Mouse (Mus musculus) limb, embryonic 15.5 days (tissue): ENCODE data around the gene Psmd12. TPM values are rescaled to one million over a fixed set of nuclear protein-coding genes. Genes with fewer than 3 reads are reported as not detected.

Experiments used
- ATAC-seq: fragments of 200-750 bp; cut with Nextera tagmentation; 2 replicates; pipeline ENCODE4 v1.8.0; 2017; ENCODE audit warnings: low read depth, moderate TSS enrichment; ENCODE audit not compliant: insufficient number of reproducible peaks, low FRiP score, low TSS enrichment
- H3K27ac ChIP-seq: fragments of 300-500 bp; sonication (generic); 2 replicates; pipeline ENCODE4 v1.5.1; 2015; ENCODE audit warnings: moderate library complexity, mild to moderate bottlenecking, inconsistent platforms
- H3K27me3 ChIP-seq: fragments of 300-500 bp; sonication (generic); 2 replicates; pipeline ENCODE4 v1.6.1; 2015; ENCODE audit warnings: inconsistent platforms
- H3K36me3 ChIP-seq: fragments of 300-500 bp; sonication (generic); 2 replicates; pipeline ENCODE4 v1.6.1; 2015; ENCODE audit warnings: inconsistent platforms
- H3K4me1 ChIP-seq: fragments of 300-500 bp; sonication (generic); 2 replicates; pipeline ENCODE4 v1.6.1; 2015; ENCODE audit warnings: inconsistent platforms
- H3K4me2 ChIP-seq: fragments of 300-500 bp; sonication (generic); 2 replicates; pipeline ENCODE4 v1.6.1; 2015; ENCODE audit warnings: mild to moderate bottlenecking, inconsistent platforms
- H3K4me3 ChIP-seq: fragments of 300-500 bp; sonication (generic); 2 replicates; pipeline ENCODE4 v1.5.1; 2015; ENCODE audit warnings: mild to moderate bottlenecking, inconsistent platforms
- H3K9ac ChIP-seq: fragments of 300-500 bp; sonication (generic); 2 replicates; pipeline ENCODE4 v1.6.1; 2015; ENCODE audit warnings: inconsistent platforms
- H3K9me3 ChIP-seq: fragments of 300-500 bp; sonication (generic); 2 replicates; pipeline ENCODE4 v1.6.1; 2016; ENCODE audit warnings: inconsistent platforms
- WGBS: fragments of 180-500 bp; shearing (Covaris S2); methylation state at CpG from one replicate; pipeline ENCODE4 v1.1.7; 2015; 5-methylcytosine and 5-hydroxymethylcytosine counted together
- polyA plus RNA-seq: library from polyadenylated mRNA; unstranded; fragments of >200 nt; fragmentation: Nextera tagmentation; extraction: Ambion mirVana; gene quantifications from 2 replicates; pipeline ENCODE4 v1.2.1, GENCODE M21; 2015

The Psmd12 gene
- polyA plus RNA-seq, 1 experiment from 2014 or later: 157 TPM

- whole genome bisulfite sequencing: 59% methylated on average over 1 of the region's 1 CpGs
- no peak for ATAC-seq
Observed at GRCm38 (mm10) chr11:107521153-107521552, 41.9 kb downstream of the Psmd12 start.

GRCm38 (mm10) chr11:107524966-107525365 is 45.7 kb downstream of the Psmd12 start:
- Histone ChIP-seq H3K4me1 (no peaks in the 10 kb centered on the region), H3K27me3 (no peaks in the 10 kb centered on the region), H3K4me2 (no peak overlapping the region), H3K9me3 (no peaks in the 10 kb centered on the region), H3K27ac (no peak overlapping the region), H3K36me3 (no peaks in the 10 kb centered on the region), H3K9ac (no peak overlapping the region), H3K4me3 (no peak overlapping the region)
- ATAC-seq: no peak
- 59% methylated on average over 1 of the region's 1 CpGs for WGBS

More at GRCm38 (mm10) chr11:107521153-107521552, 41.9 kb downstream of the Psmd12 start:
- Histone ChIP-seq H3K4me2 (no peak overlapping the region), H3K27me3 (no peaks in the 10 kb centered on the region), H3K9ac (no peak overlapping the region), H3K27ac (no peak overlapping the region), H3K4me3 (no peak overlapping the region), H3K4me1 (no peaks in the 10 kb centered on the region), H3K9me3 (no peaks in the 10 kb centered on the region), H3K36me3 (no peaks in the 10 kb centered on the region)

GRCm38 (mm10) chr11:107527632-107528031 is 48.3 kb downstream of the Psmd12 start:
- Histone ChIP-seq H3K9me3 (no peaks in the 10 kb centered on the region), H3K27ac (no peak overlapping the region), H3K4me1 (no peaks in the 10 kb centered on the region), H3K36me3 (no peaks in the 10 kb centered on the region), H3K4me3 (no peak overlapping the region), H3K27me3 (no peaks in the 10 kb centered on the region), H3K4me2 (no peak overlapping the region), H3K9ac (no peak overlapping the region)
- ATAC-seq: no peak
- WGBS: 64% methylated on average over 3 of the region's 3 CpGs

DNA sequence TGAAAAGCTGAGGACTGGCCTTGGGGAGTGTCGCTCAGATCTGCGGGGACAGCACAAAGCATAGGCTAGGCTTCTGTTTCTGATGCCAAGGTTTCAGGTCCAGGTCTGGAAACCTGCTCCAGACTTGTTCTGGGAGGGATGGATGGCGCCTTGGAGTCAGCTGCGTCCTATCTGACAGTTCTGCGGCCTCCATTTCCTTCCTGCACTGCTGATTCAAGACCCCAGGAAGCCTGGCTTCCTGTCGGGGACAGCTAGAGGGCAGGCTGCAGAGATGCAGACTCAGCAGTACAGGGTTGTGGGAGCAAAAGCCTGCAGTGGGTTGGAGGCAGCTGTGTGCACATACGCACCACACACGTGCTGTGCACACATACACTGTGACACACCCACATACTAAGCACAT is 50.0 kb downstream of the Psmd12 start:
- ATAC-seq: no peak

GRCm38 (mm10) chr11:107531445-107531844 is 52.2 kb downstream of the Psmd12 start:
- WGBS: 75% methylated on average over 4 of the region's 4 CpGs

More for the DNA sequence above, 50.0 kb downstream of the Psmd12 start:
- Histone ChIP-seq H3K4me2 (no peak overlapping the region), H3K36me3 (no peaks in the 10 kb centered on the region), H3K9ac (no peak overlapping the region), H3K27me3 (no peaks in the 10 kb centered on the region), H3K4me1 (no peaks in the 10 kb centered on the region), H3K9me3 (no peaks in the 10 kb centered on the region), H3K4me3 (no peak overlapping the region), H3K27ac (no peak overlapping the region)
- 42% methylated on average over 8 of the region's 8 CpGs for WGBS

DNA sequence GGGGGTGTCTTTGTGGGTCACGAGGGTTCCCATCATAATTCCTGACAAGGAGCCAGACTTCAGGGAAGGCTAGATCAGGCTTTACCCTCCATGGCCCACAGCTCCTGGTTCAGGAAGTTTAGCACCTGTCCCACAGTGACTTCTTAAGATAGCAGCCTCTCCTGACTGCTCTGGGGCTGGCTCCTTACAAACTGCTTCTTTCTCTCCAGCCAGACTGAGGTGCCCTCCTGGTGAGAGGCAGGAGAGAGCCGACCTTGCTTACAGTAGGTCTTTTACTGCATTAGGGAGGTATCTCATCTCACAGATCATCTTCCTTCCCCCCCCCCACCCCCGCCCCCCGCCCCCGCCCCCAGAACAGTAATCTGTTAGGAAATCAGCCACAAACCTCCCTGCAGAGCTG is 53.0 kb downstream of the Psmd12 start:
- whole genome bisulfite sequencing: 29% methylated on average over 5 of the region's 5 CpGs
- H3K9ac ChIP-seq: no peak overlapping the region
- no peaks in the 10 kb centered on the region for H3K27me3 ChIP-seq
- no peak overlapping the region for H3K27ac ChIP-seq
- H3K36me3 ChIP-seq: no peaks in the 10 kb centered on the region
- ATAC-seq: no peak
- no peak overlapping the region for H3K4me2 ChIP-seq
- H3K9me3 ChIP-seq: no peaks in the 10 kb centered on the region
- H3K4me3 ChIP-seq: no peak overlapping the region
- no peaks in the 10 kb centered on the region for H3K4me1 ChIP-seq

More at GRCm38 (mm10) chr11:107531445-107531844, 52.2 kb downstream of the Psmd12 start:
- Histone ChIP-seq H3K9me3 (no peaks in the 10 kb centered on the region), H3K4me1 (no peaks in the 10 kb centered on the region), H3K4me2 (no peak overlapping the region), H3K27ac (no peak overlapping the region), H3K4me3 (no peak overlapping the region), H3K9ac (no peak overlapping the region), H3K27me3 (no peaks in the 10 kb centered on the region), H3K36me3 (no peaks in the 10 kb centered on the region)
- no peak for ATAC-seq

DNA sequence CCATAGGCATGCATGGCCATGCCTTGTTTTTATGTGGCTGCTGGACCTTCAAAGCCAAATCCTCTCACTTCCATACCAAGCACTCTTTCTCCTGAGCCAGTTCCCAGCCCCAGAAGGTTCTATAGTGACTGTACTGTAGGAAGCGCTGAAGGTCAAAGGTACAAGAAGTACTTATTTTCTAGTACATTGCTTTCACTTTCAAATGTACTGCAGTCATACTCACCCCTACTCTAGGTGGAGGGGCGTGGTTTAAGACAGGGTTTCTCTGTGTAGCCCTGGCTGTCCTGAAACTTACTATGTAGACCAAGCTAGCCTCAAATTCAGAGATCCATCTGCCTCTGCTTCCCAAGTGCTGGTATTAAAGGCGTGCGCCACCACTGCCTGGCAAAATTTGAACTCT is 59.7 kb downstream of the Psmd12 start:
- H3K9me3 ChIP-seq: no peaks in the 10 kb centered on the region
- no peaks in the 10 kb centered on the region for H3K27me3 ChIP-seq
- no peak overlapping the region for H3K4me3 ChIP-seq
- H3K4me2 ChIP-seq: no peak overlapping the region
- no peak overlapping the region for H3K9ac ChIP-seq
- no peaks in the 10 kb centered on the region for H3K4me1 ChIP-seq
- no peak for ATAC-seq
- H3K27ac ChIP-seq: no peak overlapping the region
- no peaks in the 10 kb centered on the region for H3K36me3 ChIP-seq
- WGBS: 92% methylated on average over 4 of the region's 4 CpGs

GRCm38 (mm10) chr11:107540339-107540738 is 61.1 kb downstream of the Psmd12 start:
- Histone ChIP-seq H3K9me3 (no peaks in the 10 kb centered on the region), H3K4me2 (no peak overlapping the region), H3K27me3 (no peaks in the 10 kb centered on the region), H3K9ac (no peak overlapping the region), H3K4me1 (no peaks in the 10 kb centered on the region), H3K36me3 (no peaks in the 10 kb centered on the region), H3K4me3 (no peak overlapping the region), H3K27ac (no peak overlapping the region)
- no peak for ATAC-seq
- 67% methylated on average over 1 of the region's 1 CpGs for WGBS

DNA sequence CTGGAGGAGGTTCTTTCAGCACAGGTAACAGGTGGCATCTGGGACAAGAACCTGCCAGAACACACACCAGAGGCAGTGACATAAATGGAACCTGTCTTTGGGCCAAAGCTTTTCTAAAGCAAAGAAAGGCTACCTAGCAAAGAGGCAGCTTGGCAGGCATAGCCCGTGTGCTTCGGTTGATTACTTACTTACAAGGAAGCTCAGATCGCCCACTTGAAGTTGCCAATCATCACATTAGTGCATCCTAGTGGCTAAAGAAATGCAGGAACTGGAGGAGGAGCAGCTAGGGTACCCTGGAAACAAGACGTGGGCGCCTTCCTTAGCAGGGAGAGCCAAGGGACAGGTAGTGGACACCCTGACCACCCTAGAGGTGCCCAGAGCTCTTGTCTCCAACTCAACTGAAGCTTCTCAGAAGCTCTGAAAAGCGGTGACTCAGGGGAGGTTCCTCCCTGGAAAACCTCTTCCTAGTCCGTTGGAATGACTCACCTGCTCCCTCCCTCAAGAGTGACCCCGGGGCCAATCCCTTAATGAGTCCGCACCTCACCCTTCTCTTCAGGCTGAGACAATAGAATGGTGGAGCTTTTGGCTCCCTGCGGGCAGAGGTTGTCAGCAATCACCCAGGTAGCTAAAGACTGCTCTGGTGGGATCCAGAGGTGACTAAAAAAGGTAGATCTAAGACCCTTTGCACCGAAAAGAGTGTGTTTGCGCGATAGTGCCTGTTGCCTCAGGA is 66.6 kb downstream of the Psmd12 start:
- Histone ChIP-seq H3K4me2 (peak overlapping the region; percentile 99; the same call in 1 of the 2 replicates), H3K27me3 (no peaks in the 10 kb centered on the region), H3K4me3 (peak overlapping the region; percentile 90), H3K27ac (no peak overlapping the region), H3K9me3 (no peaks in the 10 kb centered on the region), H3K4me1 (peaks cover 13% of the 10 kb centered on the region), H3K9ac (no peak overlapping the region), H3K36me3 (peaks cover 12% of the 10 kb centered on the region)
- ATAC-seq: no peak
- 30% methylated on average over 13 of the region's 13 CpGs for WGBS

DNA sequence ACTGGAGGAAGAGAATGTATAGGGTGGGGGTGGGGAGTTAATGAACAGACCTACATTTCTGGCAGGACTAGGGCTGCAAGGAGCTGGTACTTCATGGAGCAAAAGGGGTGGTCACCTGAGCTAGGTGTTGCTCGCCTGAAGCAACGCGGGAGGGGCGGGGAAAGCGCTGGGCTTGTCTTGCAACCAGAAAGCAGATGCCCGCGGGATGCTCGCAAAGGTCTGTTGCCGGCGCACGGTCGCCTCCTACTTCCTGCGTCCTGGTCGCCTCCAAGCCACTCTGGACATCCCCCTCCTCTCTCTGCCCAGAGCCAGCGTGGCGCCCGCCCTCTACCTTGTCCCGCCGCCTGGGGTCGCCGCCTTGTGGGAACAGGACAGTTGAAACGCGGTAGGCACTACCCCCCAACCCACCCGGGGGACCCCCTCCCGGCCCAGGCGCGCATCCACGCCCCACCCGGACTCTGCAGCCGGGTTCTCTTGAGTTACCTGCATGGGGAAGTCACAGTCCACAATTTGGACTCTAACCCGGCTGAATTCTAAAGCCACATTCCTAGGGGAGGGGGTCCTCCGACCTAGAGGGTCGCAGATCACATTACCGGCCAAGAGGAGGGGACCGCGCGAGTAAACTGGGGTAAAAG is 67.5 kb downstream of the Psmd12 start:
- ATAC-seq: no peak
- Histone ChIP-seq H3K4me1 (peaks cover 13% of the 10 kb centered on the region), H3K9ac (peak overlapping the region; percentile 85), H3K36me3 (peaks cover 17% of the 10 kb centered on the region), H3K4me3 (peak overlapping the region; percentile 90), H3K27me3 (no peaks in the 10 kb centered on the region), H3K27ac (peak overlapping the region; percentile 65; the same call in 1 of the 2 replicates), H3K4me2 (peak overlapping the region; percentile 99), H3K9me3 (no peaks in the 10 kb centered on the region)
- WGBS: under 1% methylated on average over 37 of the region's 37 CpGs

DNA sequence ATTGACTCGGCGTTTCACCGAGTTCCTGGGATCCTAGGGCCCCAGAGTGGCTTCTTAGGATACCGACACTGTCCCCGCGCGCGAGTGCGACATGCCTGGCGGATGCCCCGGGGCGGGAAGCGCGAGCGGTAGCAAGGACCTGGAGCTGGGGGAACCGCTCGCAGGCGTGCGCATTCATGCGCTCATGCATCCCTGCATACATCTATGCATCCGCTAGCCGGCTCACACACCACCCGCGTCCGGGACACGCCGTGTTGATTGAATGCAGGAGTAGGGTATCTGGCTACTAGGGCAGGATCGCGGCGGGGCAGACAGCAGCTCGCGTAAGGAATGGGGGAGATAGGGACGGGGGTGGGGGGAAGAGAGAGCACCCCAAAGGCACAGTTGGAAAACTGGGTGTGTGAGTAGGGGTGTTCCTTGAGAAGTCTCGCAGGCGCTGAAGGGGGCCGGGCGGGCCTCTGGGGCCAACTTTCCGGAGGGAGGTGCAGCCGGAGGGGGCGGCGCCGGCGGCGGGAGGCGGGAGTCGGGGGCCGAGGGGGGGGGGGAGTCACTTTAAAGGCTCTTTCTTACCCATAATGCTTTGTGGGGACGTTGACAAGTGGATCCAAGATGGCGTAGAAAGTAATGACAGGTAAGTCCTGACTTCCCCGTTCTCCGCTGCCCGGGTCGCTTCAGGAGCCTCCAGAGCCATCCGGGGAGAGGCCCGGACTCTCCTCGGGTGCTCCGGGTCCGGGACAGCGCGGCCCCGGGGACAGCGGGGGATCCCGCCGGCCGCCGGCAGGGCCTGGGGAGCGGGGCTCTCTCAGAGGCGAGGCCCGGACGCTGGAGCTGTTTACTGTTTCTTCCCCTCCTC is 68.3 kb downstream of the Psmd12 start, which contains the start of gene Helz:
Gene Helz (plus strand): TSS at position 580 of the 853 bp plus-strand sequence.
- Histone ChIP-seq H3K36me3 (peaks cover 21% of the 10 kb centered on the region), H3K27ac (peak within 1 kb of the TSS; percentile 86), H3K9me3 (no peaks in the 10 kb centered on the region), H3K4me3 (peak within 1 kb of the TSS; percentile 90), H3K4me2 (peak within 1 kb of the TSS; percentile 99), H3K9ac (peak within 1 kb of the TSS; percentile 85), H3K27me3 (no peaks in the 10 kb centered on the region), H3K4me1 (peaks cover 13% of the 10 kb centered on the region)
- ATAC-seq: peak; percentile 81
- WGBS: under 1% methylated on average over 67 of the region's 70 CpGs
